Mouse (Mus musculus): ENCODE data around the gene Myzap.
"Not testable (repeated sequence)": the region's sequence is repeated elsewhere in the genome, so short reads cannot be mapped to it uniquely, and the experiment has no call there.

Gene Myzap

GRCm38 (mm10) chr9:71591938-71592548, at the start of gene Myzap:
Gene Myzap (minus strand): TSS chr9:71592360.
- DNase-seq = peak; percentile 86 to 92

DNA sequence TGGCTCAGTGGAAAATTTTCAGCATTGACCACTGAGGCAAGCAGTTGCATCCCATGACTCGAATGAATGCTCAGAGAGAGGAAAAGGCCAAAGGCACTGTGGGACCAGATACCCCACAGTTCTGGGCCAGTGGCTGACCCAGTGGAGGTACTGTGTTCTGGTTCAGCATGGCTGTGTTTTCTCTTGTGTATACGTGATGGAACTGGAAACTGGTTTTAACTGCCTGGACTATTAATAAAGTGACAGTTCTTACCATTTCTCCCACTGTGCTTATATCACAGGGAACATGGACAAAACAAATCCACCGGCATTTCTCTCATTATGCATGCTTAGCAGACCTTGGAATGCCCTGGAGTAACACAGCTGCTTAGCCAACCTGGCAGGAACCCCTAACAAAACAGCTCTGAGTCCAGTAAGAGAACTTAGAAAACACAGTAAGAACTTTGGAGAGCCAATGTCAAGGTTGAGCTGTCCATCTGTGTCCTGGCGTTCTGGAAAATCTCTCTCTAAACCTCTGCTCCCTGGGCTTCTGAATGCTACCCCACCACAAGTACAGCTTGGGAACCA, 48.3 kb upstream of the Myzap start:
- DNase-seq = peak in 1 of 2 experiments; percentile 59

- DNase-seq = no peak
Observed at GRCm38 (mm10) chr9:71638198-71638597, 46.0 kb upstream of the Myzap start.

DNA sequence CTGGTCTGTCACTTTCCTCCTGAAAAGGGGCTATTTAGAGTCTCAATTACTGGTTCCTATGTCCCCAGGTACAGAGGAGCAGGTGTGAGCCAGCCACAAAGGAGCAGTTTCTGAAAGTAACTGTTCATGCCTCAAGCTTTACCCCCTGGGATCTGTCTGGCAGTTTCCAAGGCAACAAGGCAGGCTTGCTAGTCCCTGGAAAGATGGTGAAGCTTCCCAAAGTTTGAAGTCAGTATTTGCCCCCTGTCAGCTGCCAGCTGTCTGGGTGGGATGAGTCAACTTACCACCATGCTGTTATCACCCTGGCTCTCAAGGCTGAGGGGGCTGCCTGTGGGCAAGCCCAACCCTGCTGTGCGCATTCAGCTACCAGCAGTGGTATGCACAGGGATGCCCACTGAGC, 44.7 kb upstream of the Myzap start:
- DNase-seq = no peak

DNA sequence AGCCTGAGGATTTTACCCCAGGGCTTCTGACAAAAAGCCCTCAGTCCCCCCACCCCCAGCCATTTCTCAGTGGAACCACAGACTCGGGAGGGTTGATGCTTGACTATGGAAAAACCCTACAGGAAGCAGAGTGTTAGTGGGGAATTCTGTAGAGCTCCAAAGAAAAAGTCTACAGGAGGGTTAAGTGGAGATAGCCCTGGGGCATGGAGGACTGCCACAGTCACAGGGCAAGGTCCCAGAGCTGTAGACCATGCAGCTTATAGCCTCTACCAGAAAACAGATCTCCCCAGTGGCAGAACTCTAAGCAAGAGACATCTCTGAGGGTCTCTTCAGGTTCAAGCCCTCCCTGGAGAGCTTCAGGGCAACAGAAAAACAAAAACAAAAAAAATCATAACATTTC, 43.5 kb upstream of the Myzap start:
- no peak for DNase-seq

DNA sequence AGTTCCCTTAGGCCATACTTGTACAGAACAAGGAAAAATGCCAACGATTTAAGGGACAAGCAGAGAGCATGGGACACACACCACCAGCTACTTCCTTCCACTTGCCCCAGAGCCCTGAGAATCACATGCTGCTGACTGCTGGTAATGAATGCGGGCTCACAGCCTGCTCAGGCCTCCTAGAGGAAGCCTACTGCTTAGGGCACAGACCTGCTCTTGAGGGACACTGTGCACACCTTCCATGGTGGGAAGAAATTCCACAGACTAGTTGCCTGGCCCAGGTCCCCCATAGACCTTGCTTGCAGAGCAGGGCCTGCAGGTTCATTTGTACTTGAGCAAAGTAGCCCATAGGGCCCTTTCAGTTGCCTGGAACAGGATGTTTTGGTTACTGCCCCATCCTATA, 42.8 kb upstream of the Myzap start:
- DNase-seq = peak; percentile 50 to 80

- no peak for DNase-seq
Observed at GRCm38 (mm10) chr9:71628921-71629320, 36.8 kb upstream of the Myzap start.

- no peak for DNase-seq
Observed at GRCm38 (mm10) chr9:71628286-71628685, 36.1 kb upstream of the Myzap start.

DNA sequence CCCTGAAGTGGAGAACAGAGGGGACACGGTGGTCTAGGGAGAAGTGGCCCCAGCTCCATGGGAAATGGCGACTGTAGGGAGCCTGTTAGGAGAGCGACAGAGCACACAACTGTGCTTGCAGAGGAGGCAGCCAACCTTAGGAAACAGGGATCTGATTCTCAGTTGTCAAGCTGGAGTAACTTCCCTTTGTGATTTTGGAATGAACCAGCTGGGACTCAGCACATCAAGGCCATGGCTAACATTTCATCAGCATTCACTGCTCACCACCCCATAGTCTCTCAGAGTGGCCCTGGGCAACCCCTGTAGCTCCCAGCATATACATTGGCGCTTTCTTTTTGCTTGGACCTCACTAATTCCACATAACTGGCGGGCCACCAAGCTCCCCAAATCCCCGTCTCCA, 33.8 kb upstream of the Myzap start:
- no peak for DNase-seq

DNA sequence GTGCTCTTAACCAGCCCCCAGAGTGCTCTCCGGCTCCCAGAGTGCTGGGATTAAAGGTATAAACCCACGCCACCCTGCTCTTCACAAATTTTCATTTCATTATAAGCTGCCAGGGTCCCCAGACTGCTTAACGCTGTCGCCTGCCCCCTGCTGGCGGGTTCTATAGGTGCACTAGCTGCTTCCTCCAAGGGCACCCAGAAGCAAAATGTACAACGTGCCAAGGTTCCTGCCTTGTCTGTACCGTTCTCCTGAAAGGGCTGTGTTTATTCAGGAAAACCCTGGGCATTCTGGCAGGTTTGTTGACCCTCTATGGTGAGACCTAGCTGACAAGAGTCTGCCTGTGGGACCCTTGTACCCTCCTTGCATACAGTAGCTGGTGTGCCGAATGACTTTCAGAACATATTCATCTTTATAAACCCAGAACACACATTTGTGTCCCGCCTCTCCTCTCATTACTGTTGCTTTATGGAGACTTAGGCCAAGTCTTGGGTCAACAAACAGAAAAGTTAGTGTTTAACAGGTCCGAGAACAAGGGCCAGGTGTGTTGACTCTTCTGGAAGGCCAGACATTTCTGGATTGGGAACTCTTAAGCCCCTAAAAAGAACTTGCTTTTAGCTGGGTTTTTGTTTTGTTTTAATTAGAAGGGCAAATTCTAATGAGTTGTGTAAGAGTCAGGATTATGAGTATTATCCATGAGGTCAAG, 32.8 kb upstream of the Myzap start:
- peak; percentile 73 to 80 for DNase-seq

GRCm38 (mm10) chr9:71623871-71624569, 31.9 kb upstream of the Myzap start:
- DNase-seq = peak; percentile 43 to 62

- DNase-seq = no peak
Observed at GRCm38 (mm10) chr9:71622593-71622992, 30.4 kb upstream of the Myzap start.

DNA sequence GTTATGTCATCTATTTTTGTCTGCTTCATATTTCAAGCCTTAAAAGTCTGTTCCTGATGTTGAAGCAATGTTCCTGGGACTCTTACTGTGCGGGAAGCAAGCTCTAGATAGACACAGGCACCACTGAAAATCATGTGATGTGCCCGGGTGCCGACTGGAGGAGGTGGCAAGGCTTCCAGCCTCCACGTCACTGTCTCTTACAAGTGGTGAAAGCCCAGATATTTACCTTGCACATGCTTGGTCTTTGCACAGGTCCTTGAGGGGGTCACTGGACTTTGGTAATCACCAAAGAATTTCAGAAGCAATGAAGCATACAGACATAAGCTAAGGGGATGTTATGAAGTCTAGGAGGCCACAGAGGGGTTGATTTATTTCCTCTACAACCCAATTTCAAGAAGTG, 29.8 kb upstream of the Myzap start:
- DNase-seq = no peak

DNA sequence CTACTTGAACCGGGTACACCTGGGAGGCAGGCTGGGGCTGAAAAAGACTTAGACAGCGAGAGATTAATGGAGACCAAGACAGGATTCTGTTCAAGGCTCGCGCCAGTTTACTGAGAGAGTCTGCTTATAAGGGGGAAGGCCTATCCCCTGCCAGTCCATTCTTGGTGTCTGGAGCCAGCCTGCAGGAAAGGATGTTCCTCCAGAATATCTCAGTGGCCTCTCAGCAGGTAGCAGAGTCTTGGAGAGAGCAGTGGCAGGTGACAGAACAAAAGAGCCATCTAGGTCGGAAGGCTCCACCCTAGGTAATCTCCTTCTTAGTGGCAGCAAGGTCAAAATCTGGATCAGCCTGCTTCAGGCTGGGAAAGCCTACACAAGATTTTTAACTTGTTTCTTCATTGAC, 28.0 kb upstream of the Myzap start:
- not testable (repeated sequence) for DNase-seq

DNA sequence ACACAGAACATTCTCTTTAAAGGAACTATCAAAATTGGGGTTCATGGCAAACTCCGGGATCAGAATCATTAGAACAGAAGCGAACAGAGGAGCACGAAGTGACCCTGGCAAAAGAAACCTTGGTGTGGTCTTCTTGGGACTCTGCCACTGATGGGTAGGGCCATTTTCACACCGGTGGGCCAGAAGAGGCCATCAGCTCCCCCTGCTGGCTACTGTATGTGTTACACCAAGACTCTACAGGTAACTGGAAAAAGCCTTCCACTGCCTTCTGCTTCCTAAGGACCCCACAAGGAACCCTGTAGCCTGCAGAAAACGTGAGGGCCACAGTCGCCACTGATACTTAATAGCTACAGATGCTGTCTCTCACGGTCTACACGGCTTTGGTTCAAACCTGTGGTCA, 25.2 kb upstream of the Myzap start:
- DNase-seq = peak in 1 of 2 experiments; percentile 57

DNA sequence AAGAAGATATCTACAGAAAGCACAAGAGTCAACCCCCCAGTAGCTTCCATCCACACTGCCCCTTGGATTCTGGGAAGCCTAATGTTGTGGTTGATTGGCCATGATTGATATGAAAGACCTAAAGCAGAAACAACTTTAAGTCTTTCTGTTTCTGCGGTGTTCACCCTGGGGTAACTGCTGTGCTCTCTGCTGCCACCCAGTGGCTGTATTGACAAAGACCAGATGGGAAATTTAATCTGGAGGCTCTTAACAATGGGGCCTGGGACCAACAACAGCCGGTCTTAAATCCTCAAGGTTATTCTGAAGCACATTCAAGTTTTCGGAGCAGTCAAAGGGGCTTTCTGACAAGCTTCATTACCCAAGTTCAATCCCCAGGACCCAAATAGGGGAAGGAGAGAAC, 24.0 kb upstream of the Myzap start:
- peak; percentile 70 to 83 for DNase-seq

- DNase-seq = peak in 1 of 2 experiments; percentile 54
Observed at GRCm38 (mm10) chr9:71614643-71615042, 22.5 kb upstream of the Myzap start.

- DNase-seq = no peak
Observed at GRCm38 (mm10) chr9:71612981-71613380, 20.8 kb upstream of the Myzap start.

- DNase-seq = peak in 1 of 2 experiments; percentile 50
Observed at GRCm38 (mm10) chr9:71611876-71612275, 19.7 kb upstream of the Myzap start.

- DNase-seq = no peak
Observed at GRCm38 (mm10) chr9:71609010-71609409, 16.9 kb upstream of the Myzap start.

GRCm38 (mm10) chr9:71606296-71607057, 14.3 kb upstream of the Myzap start:
- DNase-seq = no peak

DNA sequence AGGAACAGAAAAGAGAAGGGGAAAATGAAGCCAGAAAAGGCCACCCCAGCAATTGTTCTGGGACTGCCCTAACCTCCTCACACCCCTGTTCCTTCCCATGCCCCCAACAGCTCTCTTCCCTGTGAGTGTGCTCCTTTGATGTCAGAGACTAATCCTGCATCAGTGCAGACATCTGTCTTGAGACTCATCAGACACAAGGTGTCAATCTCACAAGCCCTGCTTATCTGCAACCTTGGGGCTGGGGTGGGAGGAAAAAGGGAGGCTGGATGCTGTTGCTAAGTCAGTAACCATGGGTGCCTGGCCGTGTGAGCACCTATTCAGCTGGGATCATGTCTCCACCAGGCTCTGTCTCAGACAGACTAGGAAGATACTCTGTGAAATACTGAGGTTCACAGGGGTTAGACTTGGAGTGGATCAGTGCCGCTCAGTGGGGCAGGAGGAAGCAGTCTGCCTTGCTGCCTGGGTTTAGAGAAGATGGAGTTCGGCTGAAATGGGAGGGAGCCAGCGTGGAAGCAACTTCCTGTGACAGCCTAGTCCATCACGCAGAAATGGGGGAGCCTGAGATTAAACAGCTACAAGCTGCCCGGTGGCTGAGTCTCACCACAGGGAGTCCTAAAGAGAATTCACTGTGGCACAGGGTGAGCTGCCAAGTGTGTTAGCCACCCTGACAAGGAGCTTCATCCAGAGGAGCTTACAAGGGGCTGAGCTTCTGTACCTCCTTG, 12.9 kb upstream of the Myzap start:
- DNase-seq = no peak
